Mouse (Mus musculus) erythroid progenitor cell, adult 5-6 weeks (primary cell): ENCODE data around the gene Mef2d. TPM values are rescaled to one million over a fixed set of nuclear protein-coding genes. Genes with fewer than 3 reads are reported as not detected.

Experiments used
- ATAC-seq: replicated peaks from 2 replicates; pipeline ENCODE4 v1.8.0; 2016; ENCODE audit warnings: moderate number of reproducible peaks, mild to moderate bottlenecking, moderate TSS enrichment, inconsistent platforms; ENCODE audit not compliant: poor library complexity, low FRiP score, severe bottlenecking
- total RNA-seq, 2 experiments: library from RNA; stranded (forward) in 1 of 2; stranded (reverse) in 1 of 2; fragments of 150-400 nt in 1 of 2; fragments of 186-747, 209-891 nt in 1 of 2; gene quantifications; 2 replicates each; pipeline versions ENCODE4 v1.2.3 to v1.2.4; 2015 to 2017; ENCODE audit warnings: low replicate concordance in 2 of 2

Gene Mef2d
- total RNA-seq, 2 experiments from 2014 or later, result 16.9 to 36.9 TPM

- no peak for ATAC-seq
Observed at GRCm38 (mm10) chr3:88217679-88218078, 75.5 kb downstream of the Mef2d start.

DNA sequence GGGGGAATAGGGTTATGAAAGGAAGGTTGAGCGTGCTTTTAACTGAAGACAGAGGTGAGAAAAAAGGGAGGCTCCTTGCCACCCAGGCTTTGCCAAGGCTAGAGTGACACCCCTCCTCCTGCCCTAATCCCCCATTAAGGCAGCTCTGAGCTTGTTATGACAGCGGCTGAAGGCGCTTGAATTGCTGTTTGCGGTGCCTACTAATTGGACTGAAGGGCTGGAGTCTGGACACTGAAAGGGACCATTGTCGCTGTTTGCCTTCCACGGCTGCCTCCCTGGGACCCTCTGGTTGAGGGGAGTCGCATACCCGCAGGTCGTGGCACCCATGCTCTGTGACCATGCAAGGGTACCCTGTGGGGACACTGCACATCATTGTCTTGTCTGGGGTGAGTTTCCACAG is 77.8 kb downstream of the Mef2d start:
- no peak for ATAC-seq

DNA sequence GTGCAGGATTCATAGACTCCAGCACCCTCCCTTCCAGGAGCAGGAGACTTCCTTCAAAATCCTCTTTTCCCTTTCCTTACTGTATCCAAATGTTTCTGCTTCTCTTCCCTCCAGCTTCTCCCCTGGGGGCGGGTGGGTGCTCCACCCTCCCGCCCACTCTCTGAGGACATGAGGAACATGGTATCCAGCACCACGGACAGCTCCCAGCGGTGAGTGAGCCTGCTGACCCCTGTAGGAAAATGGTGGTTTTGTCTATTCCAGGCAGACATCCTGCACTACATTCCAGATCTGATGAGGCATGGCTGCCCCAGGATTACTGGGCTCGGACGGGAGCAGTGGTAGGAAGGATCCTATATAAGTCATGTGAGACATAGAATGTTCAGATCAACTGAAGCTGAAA is 78.7 kb downstream of the Mef2d start:
- ATAC-seq, result no peak

Other genes with a start within 250 kb of the Mef2d start
- 255 and 262 TPM in 2 replicates for gene Hdgf, start 236.1 kb upstream of the Mef2d start, total RNA-seq (2015; ENCODE audit: low replicate concordance)
- gene Hdgf, start 236.1 kb upstream of the Mef2d start, total RNA-seq (2017; ENCODE audit: low replicate concordance), result 349 and 393 TPM in 2 replicates
- gene Mrpl24, start 222.9 kb upstream of the Mef2d start, total RNA-seq (2015; ENCODE audit: low replicate concordance), result 68.1 and 70.4 TPM in 2 replicates
- gene Mrpl24, start 222.9 kb upstream of the Mef2d start, total RNA-seq (2017; ENCODE audit: low replicate concordance), result 31.3 and 38.0 TPM in 2 replicates
- 13.3 and 16.8 TPM in 2 replicates for gene Isg20l2, start 212.1 kb upstream of the Mef2d start, total RNA-seq (2015; ENCODE audit: low replicate concordance)
- gene Isg20l2, start 212.1 kb upstream of the Mef2d start, total RNA-seq (2017; ENCODE audit: low replicate concordance), result 11.6 and 11.7 TPM in 2 replicates
- 2.5 and 5.0 TPM in 2 replicates for gene Rrnad1, start 211.7 kb upstream of the Mef2d start, total RNA-seq (2015; ENCODE audit: low replicate concordance)
- 4.9 and 5.3 TPM in 2 replicates for gene Rrnad1, start 211.7 kb upstream of the Mef2d start, total RNA-seq (2017; ENCODE audit: low replicate concordance)
- not detected in 2 replicates for gene Crabp2, start 193.7 kb upstream of the Mef2d start, total RNA-seq (2015; ENCODE audit: low replicate concordance)
- not detected in 2 replicates for gene Crabp2, start 193.7 kb upstream of the Mef2d start, total RNA-seq (2017; ENCODE audit: low replicate concordance)
- gene Nes, start 171.3 kb upstream of the Mef2d start, total RNA-seq (2015; ENCODE audit: low replicate concordance), result not detected in 2 replicates
- gene Nes, start 171.3 kb upstream of the Mef2d start, total RNA-seq (2017; ENCODE audit: low replicate concordance), result not detected in 2 replicates
- not detected in 2 replicates for gene Bcan, start 142.1 kb upstream of the Mef2d start, total RNA-seq (2015; ENCODE audit: low replicate concordance)
- gene Bcan, start 142.1 kb upstream of the Mef2d start, total RNA-seq (2017; ENCODE audit: low replicate concordance), result not detected in 2 replicates
- gene Hapln2, start 114.8 kb upstream of the Mef2d start, total RNA-seq (2015; ENCODE audit: low replicate concordance), result not detected in 2 replicates
- gene Hapln2, start 114.8 kb upstream of the Mef2d start, total RNA-seq (2017; ENCODE audit: low replicate concordance), result not detected in 2 replicates
- 3.6 and 8.4 TPM in 2 replicates for gene Gpatch4, start 99.3 kb upstream of the Mef2d start, total RNA-seq (2015; ENCODE audit: low replicate concordance)
- gene Gpatch4, start 99.3 kb upstream of the Mef2d start, total RNA-seq (2017; ENCODE audit: low replicate concordance), result 3.6 and 5.4 TPM in 2 replicates
- 11.9 and 12.2 TPM in 2 replicates for gene Naxe, start 83.9 kb upstream of the Mef2d start, total RNA-seq (2015; ENCODE audit: low replicate concordance)
- gene Naxe, start 83.9 kb upstream of the Mef2d start, total RNA-seq (2017; ENCODE audit: low replicate concordance), result 5.5 and 7.6 TPM in 2 replicates
- gene Ttc24, start 64.1 kb upstream of the Mef2d start, total RNA-seq (2015; ENCODE audit: low replicate concordance), result not detected in 2 replicates
- gene Ttc24, start 64.1 kb upstream of the Mef2d start, total RNA-seq (2017; ENCODE audit: low replicate concordance), result not detected in 2 replicates
- gene Iqgap3, start 60.4 kb upstream of the Mef2d start, total RNA-seq (2015; ENCODE audit: low replicate concordance), result 29.8 and 31.4 TPM in 2 replicates
- 56.3 and 60.7 TPM in 2 replicates for gene Iqgap3, start 60.4 kb upstream of the Mef2d start, total RNA-seq (2017; ENCODE audit: low replicate concordance)
- gene Rhbg, start 112.3 kb downstream of the Mef2d start, total RNA-seq (2015; ENCODE audit: low replicate concordance), result not detected in 2 replicates
- not detected in 2 replicates for gene Rhbg, start 112.3 kb downstream of the Mef2d start, total RNA-seq (2017; ENCODE audit: low replicate concordance)
- gene Gm38392, start 144.8 kb downstream of the Mef2d start, total RNA-seq (2015; ENCODE audit: low replicate concordance), result not detected in 2 replicates
- gene Gm38392, start 144.8 kb downstream of the Mef2d start, total RNA-seq (2017; ENCODE audit: low replicate concordance), result not detected in 2 replicates
- gene Tsacc, start 154.6 kb downstream of the Mef2d start, total RNA-seq (2015; ENCODE audit: low replicate concordance), result not detected in 2 replicates
- not detected in 2 replicates for gene Tsacc, start 154.6 kb downstream of the Mef2d start, total RNA-seq (2017; ENCODE audit: low replicate concordance)
- 105 and 118 TPM in 2 replicates for gene Cct3, start 154.7 kb downstream of the Mef2d start, total RNA-seq (2015; ENCODE audit: low replicate concordance)
- gene Cct3, start 154.7 kb downstream of the Mef2d start, total RNA-seq (2017; ENCODE audit: low replicate concordance), result 43.0 and 53.2 TPM in 2 replicates
- 17.7 and 47.4 TPM in 2 replicates for gene Glmp, start 182.7 kb downstream of the Mef2d start, total RNA-seq (2015; ENCODE audit: low replicate concordance)
- 5.0 and 10.4 TPM in 2 replicates for gene Glmp, start 182.7 kb downstream of the Mef2d start, total RNA-seq (2017; ENCODE audit: low replicate concordance)
- gene Tmem79, start 193.8 kb downstream of the Mef2d start, total RNA-seq (2015; ENCODE audit: low replicate concordance), result not detected in 2 replicates
- 1.2 and 1.8 TPM in 2 replicates for gene Tmem79, start 193.8 kb downstream of the Mef2d start, total RNA-seq (2017; ENCODE audit: low replicate concordance)
- gene Smg5, start 193.9 kb downstream of the Mef2d start, total RNA-seq (2015; ENCODE audit: low replicate concordance), result 34.8 and 40.7 TPM in 2 replicates
- 85.6 and 88.2 TPM in 2 replicates for gene Smg5, start 193.9 kb downstream of the Mef2d start, total RNA-seq (2017; ENCODE audit: low replicate concordance)
- gene Paqr6, start 222.2 kb downstream of the Mef2d start, total RNA-seq (2015; ENCODE audit: low replicate concordance), result not detected in 2 replicates
- gene Paqr6, start 222.2 kb downstream of the Mef2d start, total RNA-seq (2017; ENCODE audit: low replicate concordance), result 1.3 TPM in 1 of 2 replicates, not detected in the other
- gene Bglap3, start 230.4 kb downstream of the Mef2d start, total RNA-seq (2015; ENCODE audit: low replicate concordance), result not detected in 2 replicates
- gene Bglap3, start 230.4 kb downstream of the Mef2d start, total RNA-seq (2017; ENCODE audit: low replicate concordance), result not detected in 2 replicates
- gene Bglap2, start 236.3 kb downstream of the Mef2d start, total RNA-seq (2015; ENCODE audit: low replicate concordance), result not detected in 2 replicates
- gene Bglap2, start 236.3 kb downstream of the Mef2d start, total RNA-seq (2017; ENCODE audit: low replicate concordance), result 3.9 TPM in 1 of 2 replicates, not detected in the other
- 3.6 TPM in 1 of 2 replicates, not detected in the other for gene Bglap, start 242.1 kb downstream of the Mef2d start, total RNA-seq (2015; ENCODE audit: low replicate concordance)
- not detected in 2 replicates for gene Bglap, start 242.1 kb downstream of the Mef2d start, total RNA-seq (2017; ENCODE audit: low replicate concordance)